Mouse (Mus musculus): ENCODE measurements around the gene Zfp410. TPM values are rescaled to one million over a fixed set of nuclear protein-coding genes. Genes with fewer than 3 reads are reported as not detected.
"Not testable (repeated sequence)": the region's sequence is repeated elsewhere in the genome, so short reads cannot be mapped to it uniquely, and the experiment has no call there.

Gene Zfp410
- polyA plus RNA-seq, 1 experiment from 2014 or later, result 93.8 TPM

- Histone ChIP-seq H3K27ac (no peak overlapping the region), H3K9me3 (no peaks in the 10 kb centered on the region), H3K4me1 (0 out of 2 replicates have a peak, but pooled peaks cover 13% of the 10 kb centered on the region), H3K4me2 (no peak overlapping the region), H3K4me3 (no peak overlapping the region), H3K9ac (no peak overlapping the region), H3K27me3 (no peaks in the 10 kb centered on the region), H3K36me3 (peaks cover 3% of the 10 kb centered on the region)
- ATAC-seq (ENCODE audit: insufficient number of reproducible peaks, insufficient read depth, low FRiP score, low TSS enrichment, low read depth), result no peak
- WGBS, result 48% methylated on average over 3 of the region's 3 CpGs
These were observed 28.2 kb upstream of the Zfp410 start for GRCm38 (mm10) chr12:84288461-84288860.

DNA sequence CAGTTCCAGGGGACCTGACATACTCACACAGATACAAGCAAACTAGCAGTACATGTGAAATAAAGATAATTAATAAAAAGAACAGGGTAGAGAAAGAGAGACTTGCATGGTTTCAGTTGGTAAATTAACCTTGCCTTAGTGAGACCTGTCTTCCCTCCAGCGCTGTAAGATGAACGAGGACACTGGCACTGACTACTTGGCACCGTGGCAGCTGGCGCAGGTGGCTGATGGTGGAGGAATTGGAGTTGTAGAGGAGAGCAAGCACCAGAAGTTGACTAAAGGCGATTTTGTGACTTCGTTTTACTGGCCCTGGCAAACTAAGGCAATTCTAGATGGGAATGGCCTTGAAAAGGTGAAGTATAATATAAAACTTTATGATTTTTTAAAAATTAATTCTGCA lies 18.8 kb upstream of the Zfp410 start:
- Histone ChIP-seq H3K9me3 (no peaks in the 10 kb centered on the region), H3K27ac (no peak overlapping the region), H3K4me1 (no peaks in the 10 kb centered on the region), H3K4me3 (no peak overlapping the region), H3K9ac (no peak overlapping the region), H3K4me2 (no peak overlapping the region), H3K27me3 (no peaks in the 10 kb centered on the region), H3K36me3 (peaks cover 25% of the 10 kb centered on the region)
- WGBS, result 90% methylated on average over 6 of the region's 6 CpGs
- ATAC-seq (ENCODE audit: insufficient number of reproducible peaks, insufficient read depth, low FRiP score, low TSS enrichment, low read depth), result no peak

GRCm38 (mm10) chr12:84299265-84299664 lies 17.4 kb upstream of the Zfp410 start:
- H3K36me3 ChIP-seq, result peaks cover 20% of the 10 kb centered on the region
- no peaks in the 10 kb centered on the region for H3K9me3 ChIP-seq
- no peak overlapping the region for H3K9ac ChIP-seq
- no peaks in the 10 kb centered on the region for H3K27me3 ChIP-seq
- no peak for ATAC-seq (ENCODE audit: insufficient number of reproducible peaks, insufficient read depth, low FRiP score, low TSS enrichment, low read depth)
- no peak overlapping the region for H3K4me3 ChIP-seq
- 95% methylated on average over 2 of the region's 2 CpGs for WGBS
- no peaks in the 10 kb centered on the region for H3K4me1 ChIP-seq
- no peak overlapping the region for H3K27ac ChIP-seq
- H3K4me2 ChIP-seq, result no peak overlapping the region

GRCm38 (mm10) chr12:84304101-84304500 lies 12.6 kb upstream of the Zfp410 start:
- Histone ChIP-seq H3K4me1 (no peaks in the 10 kb centered on the region), H3K9ac (no peak overlapping the region), H3K4me2 (no peak overlapping the region), H3K9me3 (no peaks in the 10 kb centered on the region), H3K36me3 (peaks cover 19% of the 10 kb centered on the region), H3K27ac (no peak overlapping the region), H3K27me3 (no peaks in the 10 kb centered on the region), H3K4me3 (no peak overlapping the region)
- WGBS, result 91% methylated on average over 5 of the region's 5 CpGs
- ATAC-seq (ENCODE audit: insufficient number of reproducible peaks, insufficient read depth, low FRiP score, low TSS enrichment, low read depth), result no peak

- Histone ChIP-seq H3K9me3 (no peaks in the 10 kb centered on the region), H3K27ac (no peak overlapping the region), H3K36me3 (peaks cover 19% of the 10 kb centered on the region), H3K4me2 (no peak overlapping the region), H3K9ac (no peak overlapping the region), H3K4me3 (no peak overlapping the region), H3K27me3 (no peaks in the 10 kb centered on the region), H3K4me1 (no peaks in the 10 kb centered on the region)
- no peak for ATAC-seq (ENCODE audit: insufficient number of reproducible peaks, insufficient read depth, low FRiP score, low TSS enrichment, low read depth)
- 88% methylated on average over 1 of the region's 1 CpGs for WGBS
These were observed 12.1 kb upstream of the Zfp410 start for GRCm38 (mm10) chr12:84304554-84304953.

- H3K36me3 ChIP-seq, result 0 out of 2 replicates have a peak, but pooled peaks cover 7% of the 10 kb centered on the region
- 45% methylated on average over 5 of the region's 5 CpGs for WGBS
- no peak overlapping the region for H3K4me3 ChIP-seq
- no peaks in the 10 kb centered on the region for H3K9me3 ChIP-seq
- ATAC-seq (ENCODE audit: insufficient number of reproducible peaks, insufficient read depth, low FRiP score, low TSS enrichment, low read depth), result no peak
- no peak overlapping the region for H3K4me2 ChIP-seq
- no peak overlapping the region for H3K9ac ChIP-seq
- no peaks in the 10 kb centered on the region for H3K27me3 ChIP-seq
- H3K4me1 ChIP-seq, result peaks cover 5% of the 10 kb centered on the region
- no peak overlapping the region for H3K27ac ChIP-seq
These were observed 5.3 kb upstream of the Zfp410 start for GRCm38 (mm10) chr12:84311306-84311705.

DNA sequence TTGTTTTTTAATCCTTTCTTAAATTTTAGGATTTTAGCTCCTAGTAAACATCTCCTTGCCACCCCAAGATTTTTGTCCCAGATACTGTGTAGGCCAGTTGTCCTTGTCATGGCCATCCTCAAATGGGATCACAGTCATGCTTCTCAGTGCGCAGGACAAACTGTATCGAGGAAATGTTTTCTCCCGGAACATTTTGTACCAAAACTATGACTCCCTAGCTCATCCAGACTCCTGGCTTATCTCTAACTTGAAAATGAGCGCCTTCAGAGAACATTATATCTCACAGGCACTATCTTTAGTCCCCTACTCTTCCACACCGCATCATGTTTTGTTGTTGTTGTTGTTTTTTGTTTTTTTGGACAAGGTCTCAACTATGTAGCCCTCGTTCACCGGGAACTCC lies 646 bp upstream of the Zfp410 start:
- ATAC-seq (ENCODE audit: insufficient number of reproducible peaks, insufficient read depth, low FRiP score, low TSS enrichment, low read depth), result no peak
- no peaks in the 10 kb centered on the region for H3K27me3 ChIP-seq
- peaks cover 23% of the 10 kb centered on the region for H3K4me1 ChIP-seq
- H3K9ac ChIP-seq, result peak overlapping the region; percentile 98
- peak overlapping the region; percentile 99 for H3K4me3 ChIP-seq
- peak overlapping the region; percentile 89 for H3K4me2 ChIP-seq
- WGBS, result 37% methylated on average over 7 of the region's 7 CpGs
- H3K36me3 ChIP-seq, result no peaks in the 10 kb centered on the region
- no peaks in the 10 kb centered on the region for H3K9me3 ChIP-seq
- peak overlapping the region; percentile 98; the same call in 1 of the 2 replicates for H3K27ac ChIP-seq

GRCm38 (mm10) chr12:84327111-84327512 lies 10.5 kb downstream of the Zfp410 start:
- no peaks in the 10 kb centered on the region for H3K9me3 ChIP-seq

GRCm38 (mm10) chr12:84336963-84337625 lies 20.4 kb downstream of the Zfp410 start:
- Histone ChIP-seq H3K4me2 (no peak overlapping the region), H3K4me1 (no peaks in the 10 kb centered on the region), H3K36me3 (peaks cover 89% of the 10 kb centered on the region), H3K27ac (no peak overlapping the region), H3K9me3 (no peaks in the 10 kb centered on the region), H3K27me3 (no peaks in the 10 kb centered on the region), H3K4me3 (no peak overlapping the region), H3K9ac (no peak overlapping the region)
- WGBS, result 91% methylated on average over 11 of the region's 11 CpGs
- no peak for ATAC-seq (ENCODE audit: insufficient number of reproducible peaks, insufficient read depth, low FRiP score, low TSS enrichment, low read depth)

More at GRCm38 (mm10) chr12:84327111-84327512, 10.5 kb downstream of the Zfp410 start:
- ATAC-seq (ENCODE audit: insufficient number of reproducible peaks, insufficient read depth, low FRiP score, low TSS enrichment, low read depth), result no peak
- no peak overlapping the region for H3K9ac ChIP-seq
- H3K4me2 ChIP-seq, result no peak overlapping the region
- H3K27me3 ChIP-seq, result no peaks in the 10 kb centered on the region
- H3K27ac ChIP-seq, result no peak overlapping the region
- 72% methylated on average over 4 of the region's 4 CpGs for WGBS
- no peaks in the 10 kb centered on the region for H3K4me1 ChIP-seq
- no peak overlapping the region for H3K4me3 ChIP-seq
- H3K36me3 ChIP-seq, result peaks cover 62% of the 10 kb centered on the region

GRCm38 (mm10) chr12:84347192-84347591 lies 30.5 kb downstream of the Zfp410 start:
- no peaks in the 10 kb centered on the region for H3K27me3 ChIP-seq
- H3K36me3 ChIP-seq, result peaks cover 51% of the 10 kb centered on the region
- 43% methylated on average over 2 of the region's 2 CpGs for WGBS

GRCm38 (mm10) chr12:84358699-84359098 lies 42.0 kb downstream of the Zfp410 start:
- not testable (repeated sequence) for ATAC-seq (ENCODE audit: insufficient number of reproducible peaks, insufficient read depth, low FRiP score, low TSS enrichment, low read depth); H3K9ac ChIP-seq; H3K27ac ChIP-seq; H3K27me3 ChIP-seq; H3K9me3 ChIP-seq; H3K4me3 ChIP-seq; H3K4me2 ChIP-seq
- H3K4me1 ChIP-seq, result peaks cover 17% of the 10 kb centered on the region
- WGBS, result 86% methylated on average over 2 of the region's 2 CpGs
- H3K36me3 ChIP-seq, result peaks cover 25% of the 10 kb centered on the region

More at GRCm38 (mm10) chr12:84347192-84347591, 30.5 kb downstream of the Zfp410 start:
- Histone ChIP-seq H3K9me3 (no peaks in the 10 kb centered on the region), H3K4me3 (no peak overlapping the region), H3K9ac (no peak overlapping the region), H3K27ac (no peak overlapping the region), H3K4me1 (no peaks in the 10 kb centered on the region), H3K4me2 (no peak overlapping the region)
- no peak for ATAC-seq (ENCODE audit: insufficient number of reproducible peaks, insufficient read depth, low FRiP score, low TSS enrichment, low read depth)

All from embryonic facial prominence, embryonic 13.5 days (tissue).